Mouse (Mus musculus): Measurements from ENCODE around the gene Pabpc1l.

Pabpc1l gene

DNA sequence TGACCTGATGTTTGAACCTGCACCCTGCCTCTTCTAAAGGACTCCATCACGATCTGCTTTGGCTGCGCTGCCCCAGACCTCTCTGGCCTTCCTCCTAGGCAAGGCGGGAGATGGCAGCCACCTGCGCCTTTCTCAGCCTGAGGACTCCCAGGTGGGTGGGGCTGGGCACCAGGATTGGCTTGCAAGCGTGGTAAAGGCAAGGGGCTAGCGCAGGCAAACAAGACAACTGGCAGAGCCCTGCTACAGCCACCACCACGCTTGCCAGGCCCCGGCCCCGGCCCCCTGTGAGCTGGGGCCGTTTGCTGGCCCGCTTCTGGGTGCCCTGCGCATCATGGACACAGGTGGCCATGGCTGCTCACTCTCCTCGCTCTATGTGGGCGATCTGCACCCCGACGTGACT, at the start of gene Pabpc1l:
Gene Pabpc1l (plus strand): TSS at position 301 of the 400 bp plus-strand sequence.
- no peak for DNase-seq (ENCODE audit: low spot score)

DNA sequence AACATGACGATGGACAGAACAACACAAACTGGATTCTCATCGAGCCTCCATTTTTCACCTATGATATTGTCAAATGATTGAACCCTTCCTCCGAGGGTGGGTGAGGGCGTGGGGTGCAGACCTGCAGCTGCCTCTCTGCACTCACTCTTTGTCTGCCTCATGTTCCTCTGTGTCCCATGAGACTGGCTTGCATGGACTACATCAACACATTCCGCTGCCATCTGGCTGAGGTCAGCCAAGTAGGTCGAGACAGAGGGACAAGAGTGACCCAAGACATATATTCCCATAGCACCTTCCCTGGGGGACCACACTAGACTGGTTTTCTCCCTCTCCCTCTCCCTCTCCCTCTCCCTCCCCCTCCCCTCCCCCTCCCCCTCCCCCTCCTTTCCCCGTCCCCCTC, 48.8 kb upstream of the Pabpc1l start:
- DNase-seq (ENCODE audit: low spot score): no peak

DNA sequence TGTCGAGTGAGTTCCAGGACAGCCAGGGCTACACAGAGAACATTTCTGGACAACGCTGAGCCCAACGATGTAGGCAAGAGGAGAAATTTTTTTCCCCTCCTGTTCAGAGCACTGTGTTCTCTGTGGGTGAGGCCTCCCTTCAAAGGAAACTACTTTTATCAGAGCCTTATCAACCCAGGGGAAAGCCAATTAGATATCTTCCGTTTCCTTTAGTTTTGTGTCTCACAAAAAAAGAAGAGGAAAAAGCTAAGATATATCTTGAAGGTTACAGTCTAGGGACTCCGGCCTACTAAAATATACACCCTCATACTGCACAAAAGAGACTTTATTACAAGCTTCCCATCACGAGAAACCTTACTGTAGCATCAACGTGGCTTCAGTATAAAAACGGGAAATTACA, 38.0 kb upstream of the Pabpc1l start:
- DNase-seq (ENCODE audit: low spot score): no peak

DNA sequence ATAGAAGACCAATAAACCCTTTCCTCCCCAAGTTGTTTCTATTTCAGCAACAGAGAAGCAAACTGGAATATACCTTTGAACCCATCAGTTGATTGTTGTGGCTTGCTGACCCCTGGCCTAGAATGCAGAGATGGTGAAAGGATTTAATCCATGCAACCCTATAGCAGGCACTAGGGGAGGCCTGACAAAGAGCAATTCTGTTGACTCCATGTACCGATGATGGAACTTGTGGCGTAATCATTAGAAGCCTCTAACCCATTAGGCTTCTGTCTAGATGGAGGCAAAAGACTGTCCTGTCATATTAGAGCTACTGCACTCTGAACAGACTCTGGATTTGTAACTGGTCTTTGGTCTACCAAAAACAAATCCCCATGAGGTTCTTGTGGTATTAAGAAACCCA, 32.4 kb upstream of the Pabpc1l start:
- DNase-seq (ENCODE audit: low spot score): no peak

DNA sequence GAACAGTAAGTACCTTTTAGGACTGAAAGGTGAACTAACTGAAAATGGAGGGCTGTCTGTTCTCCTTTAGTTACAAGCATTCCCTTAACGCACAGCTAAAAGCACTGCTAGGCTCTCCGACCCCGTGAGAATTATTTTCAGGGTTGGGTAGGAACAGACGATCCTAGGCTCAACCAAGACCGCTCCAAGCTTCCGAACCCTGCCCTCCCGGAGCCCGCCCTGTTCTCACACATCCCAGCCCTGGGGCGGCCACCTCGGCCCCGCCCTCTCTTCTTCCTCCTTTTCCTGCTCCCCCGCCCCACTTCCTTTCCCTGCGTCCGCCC, 30.6 kb upstream of the Pabpc1l start, which contains the start of gene Ywhab:
Gene Ywhab (plus strand): TSS at position 307 of the 323 bp plus-strand sequence.
- DNase-seq (ENCODE audit: low spot score): no peak

DNA sequence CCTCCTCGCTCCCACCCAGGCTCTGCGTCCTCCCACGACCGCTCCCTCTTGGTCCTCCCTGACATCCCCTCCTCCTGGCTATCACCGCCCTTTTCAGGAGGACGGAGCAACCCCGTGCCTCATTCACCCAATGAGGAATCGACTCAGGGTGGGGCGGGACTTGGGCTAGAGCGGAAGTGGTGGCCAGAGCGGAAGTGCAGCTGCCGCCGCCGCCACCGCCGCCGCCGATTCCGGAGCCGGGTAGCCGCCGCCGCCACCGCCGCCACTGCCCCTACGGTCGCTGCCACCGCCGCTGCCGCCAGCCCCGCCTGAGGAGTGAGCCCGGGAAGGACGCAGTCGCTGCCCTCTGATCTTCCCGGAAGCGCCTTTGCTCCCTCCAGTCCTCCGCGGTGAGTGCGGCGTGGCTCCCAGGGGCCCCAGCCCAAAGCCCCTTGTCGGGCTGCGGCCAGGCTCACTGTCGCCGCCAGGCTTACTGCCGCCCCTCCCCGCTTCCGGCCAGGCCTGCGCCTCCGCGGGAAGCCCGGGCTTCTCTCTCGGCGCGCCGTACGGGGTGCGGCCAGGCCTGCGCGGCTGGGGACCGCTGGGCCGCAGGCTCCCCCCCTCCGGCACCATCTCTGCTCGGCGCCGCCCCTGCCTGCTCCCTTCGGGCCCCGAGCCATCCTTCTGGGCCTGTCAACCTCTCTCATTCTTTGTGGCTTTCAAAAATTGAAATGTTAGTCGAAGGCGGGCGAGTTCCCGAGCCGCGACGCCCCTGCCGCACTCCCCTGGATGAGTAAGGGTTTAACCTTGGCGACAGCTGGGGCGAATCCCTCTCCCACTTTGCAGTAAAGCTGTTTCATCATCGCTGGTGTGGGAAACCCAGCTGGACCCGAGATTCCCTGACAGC, 30.0 kb upstream of the Pabpc1l start:
- DNase-seq (ENCODE audit: low spot score): peak; percentile 98

DNA sequence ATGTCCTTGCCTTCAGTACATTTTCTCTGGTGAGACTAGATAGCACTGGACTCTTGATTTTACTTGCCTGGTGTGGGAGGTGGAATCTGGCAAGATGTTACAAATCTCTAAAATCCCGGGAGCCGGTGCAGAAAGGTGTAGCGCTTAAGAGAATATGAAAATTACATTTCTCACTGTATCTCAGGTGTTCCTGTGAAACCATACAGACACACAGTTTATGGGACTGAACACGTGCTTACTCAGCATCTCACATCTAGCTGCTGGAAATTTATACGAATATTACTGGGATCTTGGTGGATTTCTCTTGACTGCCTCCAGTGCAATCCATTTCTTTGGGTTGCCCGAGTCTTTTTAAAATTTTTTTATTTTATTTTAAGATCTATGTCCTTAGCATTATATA, 29.0 kb upstream of the Pabpc1l start:
- no peak for DNase-seq (ENCODE audit: low spot score)

DNA sequence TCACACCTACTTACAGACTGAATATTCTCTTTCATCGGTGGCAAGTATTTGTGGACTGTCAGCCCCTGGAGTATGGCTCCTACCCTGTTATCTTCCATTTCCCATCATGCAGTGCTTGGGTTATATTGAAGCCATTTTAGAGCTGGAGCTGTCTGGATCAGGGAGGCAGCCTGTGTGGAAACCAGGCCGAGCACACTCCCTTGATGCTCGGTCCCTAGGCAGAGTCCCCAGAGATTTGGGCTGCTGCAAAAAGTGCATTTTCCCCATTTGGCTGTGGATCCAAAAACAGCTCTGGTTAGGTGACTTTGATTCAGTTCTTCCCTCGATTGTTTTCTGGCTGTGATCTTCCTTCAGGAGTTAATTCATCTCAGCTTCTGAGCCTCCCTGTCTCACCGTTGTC, 28.4 kb upstream of the Pabpc1l start:
- no peak for DNase-seq (ENCODE audit: low spot score)

DNA sequence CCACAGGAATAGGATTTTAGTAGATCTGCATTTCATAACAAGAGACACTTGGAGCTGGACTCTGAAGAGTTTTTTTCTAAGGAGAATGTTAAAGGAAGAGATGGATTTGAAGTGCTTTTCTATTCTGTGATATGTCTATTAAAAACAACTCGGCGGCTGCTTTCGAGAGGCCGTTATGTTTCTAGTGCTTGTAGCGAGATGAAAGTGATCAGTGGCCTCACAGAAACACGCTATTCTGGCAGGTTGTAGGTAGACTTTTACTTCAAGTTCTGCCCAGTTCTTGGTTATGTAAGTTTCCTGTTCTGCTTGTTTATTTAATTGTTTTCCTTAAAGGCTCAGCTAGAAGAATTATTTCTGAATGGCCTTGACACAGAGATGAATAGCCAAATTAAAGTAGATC, 26.3 kb upstream of the Pabpc1l start:
- no peak for DNase-seq (ENCODE audit: low spot score)

DNA sequence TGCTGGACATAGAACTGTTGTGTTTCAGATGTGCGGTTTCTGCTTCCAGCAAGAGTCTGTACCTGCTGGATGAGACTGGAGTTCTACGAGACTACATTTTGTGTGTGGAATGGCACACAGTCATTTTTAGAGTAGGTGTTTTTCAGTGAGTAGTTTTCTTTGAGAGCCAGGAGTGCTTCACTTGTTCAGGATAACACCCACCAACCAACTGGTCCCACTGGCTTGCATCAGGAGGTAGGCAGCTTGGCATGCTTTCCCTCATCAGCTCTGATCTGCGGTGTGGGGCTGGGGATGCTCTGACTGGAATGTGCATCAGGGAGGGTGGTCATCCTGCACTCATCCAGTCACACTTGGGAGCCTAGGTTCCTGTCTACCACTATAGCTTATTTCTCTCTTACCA, 22.6 kb upstream of the Pabpc1l start:
- no peak for DNase-seq (ENCODE audit: low spot score)

DNA sequence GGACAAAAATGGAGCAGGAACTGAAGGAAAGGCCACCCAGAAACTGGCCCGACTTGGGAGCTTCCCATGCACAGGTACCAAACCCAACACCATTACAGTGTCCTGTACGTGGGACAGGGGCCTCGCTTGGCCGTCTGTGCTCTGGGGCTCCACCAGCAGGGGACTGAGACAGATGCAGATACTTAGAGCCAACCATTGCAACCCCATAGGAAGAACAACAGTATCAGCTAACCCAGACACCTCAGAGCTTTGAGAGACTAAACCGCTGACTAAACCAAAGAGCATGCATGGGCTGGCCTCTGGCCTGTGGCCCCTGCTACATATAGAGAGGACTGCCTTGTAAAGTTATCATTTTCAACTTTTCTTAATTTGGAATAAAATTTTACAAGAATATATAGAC, 20.7 kb upstream of the Pabpc1l start:
- no peak for DNase-seq (ENCODE audit: low spot score)

DNA sequence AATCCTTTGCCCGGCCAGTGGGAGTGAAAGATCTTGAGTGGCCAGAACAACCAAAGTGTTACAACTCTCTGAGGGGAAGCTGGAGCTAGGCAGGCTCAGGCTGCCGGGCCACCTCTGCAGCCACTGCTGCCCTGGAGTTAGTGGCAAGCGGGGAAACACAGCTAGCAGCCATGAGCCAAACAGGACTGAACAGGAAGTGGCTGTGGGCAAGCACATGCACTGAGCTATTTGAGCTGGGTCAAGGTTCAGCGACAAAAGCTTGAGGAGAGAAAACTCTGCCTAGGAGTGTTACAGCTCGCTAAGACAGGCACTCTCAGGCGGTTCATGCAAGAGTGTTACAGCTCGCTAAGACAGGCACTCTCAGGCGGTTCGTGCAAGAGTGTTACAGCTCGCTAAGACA, 18.3 kb upstream of the Pabpc1l start:
- peak; percentile 54 for DNase-seq (ENCODE audit: low spot score)

DNA sequence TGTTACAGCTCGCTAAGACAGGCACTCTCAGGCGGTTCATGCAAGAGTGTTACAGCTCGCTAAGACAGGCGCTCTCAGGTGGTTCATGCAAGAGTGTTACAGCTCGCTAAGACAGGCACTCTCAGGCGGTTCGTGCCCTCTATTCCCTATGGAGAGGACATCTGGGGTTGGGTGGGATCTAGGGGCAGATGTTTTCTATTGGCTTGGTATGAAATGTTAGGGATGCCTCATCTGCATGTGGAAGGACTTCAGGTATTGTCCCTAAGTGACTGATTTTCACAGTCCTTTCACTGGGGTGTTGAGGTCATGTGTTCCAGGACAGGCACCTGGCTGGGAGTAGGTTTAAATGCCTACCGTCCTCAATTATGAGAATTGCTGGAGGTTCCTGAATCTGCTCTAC, 17.7 kb upstream of the Pabpc1l start:
- DNase-seq (ENCODE audit: low spot score): no peak

DNA sequence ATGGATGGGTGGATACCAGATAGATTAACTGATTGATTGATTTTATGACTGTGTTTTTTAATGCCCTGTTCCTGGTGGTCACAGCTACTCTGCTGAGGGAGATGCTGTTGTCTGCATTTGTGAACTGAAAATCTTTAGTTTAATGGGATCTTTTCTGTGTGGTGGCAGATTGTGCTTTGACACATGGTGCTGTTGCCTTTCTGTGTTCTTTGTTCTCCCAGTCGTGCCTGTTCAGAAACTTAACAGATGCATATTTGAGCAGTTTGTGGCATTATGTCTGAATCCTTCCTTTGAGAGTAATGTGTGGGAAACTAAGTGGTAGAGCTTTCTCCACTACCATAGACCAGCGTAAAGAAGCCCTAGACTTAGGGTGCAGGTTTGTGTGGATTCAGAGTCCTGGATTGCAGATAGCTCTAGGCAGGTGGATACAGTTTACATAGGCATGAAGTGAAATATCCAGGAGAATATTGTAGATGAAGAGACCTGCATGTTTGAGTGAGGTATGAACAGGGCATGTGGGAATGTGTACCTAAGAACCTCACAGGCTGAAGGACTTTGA, 17.2 kb upstream of the Pabpc1l start:
- DNase-seq (ENCODE audit: low spot score): no peak

DNA sequence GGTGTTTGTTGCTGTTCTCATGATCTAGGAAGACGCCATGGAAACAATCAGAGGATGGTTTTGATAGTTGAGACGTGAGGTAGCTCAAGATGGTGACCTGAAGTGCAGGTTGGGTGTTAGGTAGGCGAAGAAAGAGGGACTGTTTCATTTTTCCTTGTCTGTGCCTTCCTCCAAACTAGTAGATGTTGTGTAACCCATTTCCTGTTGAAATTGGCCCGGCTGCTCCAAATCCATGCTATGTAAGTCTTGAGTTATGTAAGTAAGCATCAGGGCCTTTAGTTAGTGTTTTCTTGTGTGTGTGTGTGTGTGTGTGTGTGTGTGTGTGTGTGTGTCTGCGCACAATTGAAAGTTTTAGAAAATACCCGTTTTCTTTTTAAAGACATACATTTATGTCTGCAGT, 16.0 kb upstream of the Pabpc1l start:
- peak; percentile 71 for DNase-seq (ENCODE audit: low spot score)

DNA sequence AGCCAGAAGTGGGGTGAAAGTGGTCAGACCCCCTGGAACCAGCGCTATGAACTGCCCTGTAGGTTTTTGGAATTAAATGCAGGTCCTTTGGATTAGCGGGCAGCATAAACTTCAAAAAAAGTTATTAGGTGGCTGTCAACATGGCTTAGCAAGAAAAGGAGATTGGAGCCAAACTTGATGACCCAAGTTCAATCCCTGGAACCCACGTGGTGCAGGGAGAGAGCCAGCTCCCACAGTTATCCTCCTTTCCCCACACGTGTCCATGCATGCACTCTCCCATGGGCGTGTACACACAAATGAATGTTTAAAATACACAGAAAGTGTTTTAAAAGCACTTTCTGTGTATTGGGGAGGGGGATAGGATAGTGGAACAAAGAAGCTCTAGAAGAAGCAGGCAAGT, 14.8 kb upstream of the Pabpc1l start:
- DNase-seq (ENCODE audit: low spot score): no peak

DNA sequence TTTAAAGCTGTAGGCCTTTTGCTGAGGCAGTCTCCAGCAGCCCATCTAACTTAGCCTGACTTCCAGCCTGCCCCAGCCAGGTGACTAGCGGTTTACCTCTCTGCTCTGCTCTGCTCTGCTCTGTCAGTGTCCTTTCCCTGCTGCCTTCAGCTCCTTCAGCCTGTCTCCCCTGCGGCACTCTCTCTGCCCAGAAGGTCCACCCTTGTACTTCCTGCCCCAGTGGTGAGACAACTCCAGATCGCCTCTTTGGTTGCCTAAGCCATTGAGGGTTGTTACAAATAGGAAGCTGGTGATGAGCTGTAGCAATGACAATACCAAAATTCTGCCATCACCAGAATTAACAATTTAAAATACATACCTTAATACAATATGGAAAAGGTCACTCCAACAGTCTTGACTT, 14.3 kb upstream of the Pabpc1l start:
- no peak for DNase-seq (ENCODE audit: low spot score)

DNA sequence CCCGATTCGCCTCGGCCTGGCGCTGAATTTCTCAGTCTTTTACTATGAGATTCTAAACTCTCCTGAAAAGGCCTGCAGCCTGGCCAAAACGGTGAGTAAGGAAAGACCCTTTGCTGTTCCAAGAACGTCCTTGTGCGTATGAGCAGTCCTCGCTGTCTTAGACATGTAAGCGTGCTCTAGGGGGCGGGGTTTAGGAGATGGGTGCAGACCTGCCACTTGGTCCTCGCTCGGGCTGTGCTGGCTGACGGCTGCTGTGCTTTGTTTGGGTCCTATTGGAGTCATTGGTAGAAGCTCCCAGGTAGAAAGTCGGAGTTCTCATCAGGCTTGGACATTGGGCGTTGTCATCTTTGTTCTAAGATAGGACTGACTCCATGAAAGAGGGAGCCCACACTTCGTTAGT, 9.9 kb upstream of the Pabpc1l start:
- no peak for DNase-seq (ENCODE audit: low spot score)

DNA sequence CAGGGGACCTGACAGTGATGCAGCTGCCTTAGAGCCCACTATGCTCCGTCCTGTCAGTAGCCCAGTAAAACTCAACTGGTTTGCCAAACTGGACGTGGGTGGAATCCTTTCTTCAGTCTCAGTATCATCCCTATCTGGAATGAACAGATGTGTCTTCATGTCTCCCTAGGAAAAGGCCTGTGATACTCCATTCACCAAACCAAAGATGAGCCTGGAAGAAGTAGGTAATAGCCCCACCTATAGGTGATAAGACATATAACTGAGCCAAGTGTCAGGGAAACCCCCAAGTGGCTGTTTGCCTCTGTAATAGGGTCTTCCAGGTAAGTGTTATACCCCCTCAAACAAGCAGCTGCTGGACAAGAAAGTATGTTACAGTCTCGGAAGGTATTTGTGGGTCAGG, 6.3 kb upstream of the Pabpc1l start:
- no peak for DNase-seq (ENCODE audit: low spot score)

DNA sequence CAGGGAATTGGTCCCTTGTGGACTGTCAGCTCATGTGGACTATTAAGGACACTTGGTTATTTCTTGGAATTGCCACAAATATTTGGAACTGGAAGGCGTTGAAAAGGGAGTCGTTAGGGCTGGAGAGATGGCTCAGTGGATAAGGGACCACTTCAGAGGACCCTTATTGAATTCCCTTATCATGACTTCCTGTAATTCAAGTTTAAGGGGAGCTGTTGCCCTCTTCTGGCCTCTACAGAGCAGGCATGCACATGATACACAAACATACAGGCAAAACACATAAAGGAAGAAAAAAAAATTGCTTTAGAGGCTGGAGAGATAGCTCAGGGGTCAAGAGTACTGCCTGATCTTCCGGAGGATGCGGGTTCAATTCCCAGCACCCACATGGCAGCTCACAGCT, 5.3 kb upstream of the Pabpc1l start:
- DNase-seq (ENCODE audit: low spot score): no peak

DNA sequence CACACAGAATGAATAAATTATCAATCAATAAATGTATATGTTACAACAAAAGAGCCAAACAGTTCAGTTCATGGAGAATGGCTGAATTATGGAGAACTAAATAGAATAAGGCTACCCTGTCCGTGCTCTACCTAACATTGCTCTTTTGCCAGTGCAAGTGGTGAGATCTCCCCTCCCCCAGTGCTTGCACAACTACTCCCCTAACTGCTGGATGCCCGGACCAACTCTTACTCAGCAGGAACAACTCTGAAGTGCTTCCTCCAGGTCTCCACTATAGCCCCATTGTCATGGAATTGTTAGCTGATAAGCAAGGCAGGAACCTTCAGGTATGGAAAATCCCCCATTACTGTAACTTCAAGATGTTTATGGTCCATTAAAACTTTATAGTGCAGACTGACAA, 3.1 kb upstream of the Pabpc1l start:
- DNase-seq (ENCODE audit: low spot score): no peak

DNA sequence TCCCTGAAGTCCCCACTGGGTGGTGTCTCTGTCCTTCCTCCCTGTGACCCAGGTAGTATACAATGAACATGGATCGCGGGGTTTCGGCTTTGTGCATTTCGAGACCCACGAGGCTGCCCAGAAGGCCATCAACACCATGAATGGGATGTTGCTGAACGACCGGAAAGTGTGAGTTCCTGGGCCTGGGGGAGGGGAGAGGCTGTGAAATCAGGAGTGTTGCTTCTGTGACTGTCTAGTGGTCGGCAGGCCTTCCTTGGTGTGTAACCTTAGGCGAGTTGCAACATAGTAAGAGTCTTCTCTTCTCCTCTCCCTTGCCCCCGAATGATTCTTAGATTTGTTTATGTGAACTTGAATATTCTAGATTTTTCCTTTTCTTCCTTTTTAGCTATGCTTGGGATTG, 5.9 kb downstream of the Pabpc1l start:
- no peak for DNase-seq (ENCODE audit: low spot score)

DNA sequence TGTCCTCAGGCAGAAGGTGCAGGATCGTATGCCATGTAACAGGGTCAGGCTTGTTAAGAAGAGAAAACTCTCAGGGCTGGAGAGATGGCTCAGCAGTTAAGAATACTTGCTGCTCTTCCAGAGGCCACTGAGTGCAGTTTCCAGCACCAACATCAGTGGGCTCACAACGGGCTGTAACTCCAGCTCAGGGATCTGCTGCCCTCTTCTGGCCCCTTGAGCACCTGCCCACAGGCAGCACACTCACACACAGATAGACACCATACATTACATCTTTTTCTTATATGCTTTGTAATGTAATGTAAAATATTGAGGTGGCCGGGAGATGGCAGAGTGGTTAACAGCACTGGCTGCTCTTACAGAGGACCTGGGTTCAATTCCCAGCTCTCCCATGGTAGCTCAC, 7.7 kb downstream of the Pabpc1l start:
- DNase-seq (ENCODE audit: low spot score): no peak

DNA sequence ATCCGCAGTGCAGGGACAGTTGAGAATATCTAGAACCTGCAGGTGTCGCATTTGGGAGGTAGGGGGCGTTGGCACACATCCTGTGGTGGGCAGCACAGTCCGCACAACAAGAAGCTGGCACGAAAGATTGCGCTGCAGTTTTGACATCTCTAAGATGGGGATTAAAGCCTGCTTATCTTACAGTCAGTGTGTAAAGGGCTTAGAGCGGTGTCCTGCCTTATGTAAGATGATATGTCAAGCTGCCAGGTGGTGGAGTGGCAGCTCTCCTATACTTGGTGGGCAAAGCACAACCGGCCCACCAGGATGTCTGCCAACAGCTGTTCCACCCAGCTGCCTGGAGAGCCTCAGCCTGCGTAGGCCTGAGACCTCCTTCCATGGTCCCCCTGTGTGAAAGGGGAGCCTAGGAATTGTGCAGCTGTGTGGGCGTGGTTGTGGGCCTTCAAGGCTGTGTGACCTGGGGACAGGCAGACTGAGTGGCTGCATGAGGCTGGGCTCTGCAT, 11.3 kb downstream of the Pabpc1l start:
- no peak for DNase-seq (ENCODE audit: low spot score)
